Mouse (Mus musculus) megakaryocyte, embryonic 14.5 days (primary cell): ENCODE measurements at regions not wholly inside any gene's neighbourhood (a gene's known extent, or its start where the extent isn't known, plus 50 kb on each side); places are given as distances from the start of the nearest gene placed in this dataset.

Source experiments
- FLI1 ChIP-seq: IDR thresholded peaks from 2 replicates; pipeline ENCODE4 v1.6.1; 2012; ENCODE audit warnings: low read length, inconsistent platforms, mixed read lengths
- GATA1 ChIP-seq: IDR thresholded peaks from 3 replicates; pipeline ENCODE4 v1.6.1; 2012; ENCODE audit warnings: mixed read lengths, low read length, inconsistent platforms, borderline replicate concordance

DNA sequence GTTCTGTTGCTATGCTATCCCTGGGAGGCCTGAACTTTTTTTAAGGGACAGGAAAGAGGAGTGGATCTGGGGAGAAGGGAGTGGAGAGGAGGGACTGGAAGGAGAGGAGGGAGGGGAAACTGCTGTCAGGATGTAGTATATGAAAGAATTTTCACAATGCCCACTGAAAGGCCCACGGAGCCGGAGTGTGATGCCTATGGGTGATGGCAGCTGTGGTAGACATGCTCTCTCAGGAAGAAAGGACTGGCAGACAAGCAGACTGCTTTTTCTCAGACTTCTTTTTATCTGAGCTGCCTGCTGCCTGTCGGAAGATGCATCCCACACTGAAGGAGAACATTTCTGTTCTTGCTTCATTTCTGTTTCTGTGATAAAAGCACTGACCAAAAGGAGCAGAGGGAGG is 295.7 kb downstream of the Mex3b start:
- TF ChIP-seq GATA1 (no peak), FLI1 (no peak)
